Mouse (Mus musculus) central nervous system, embryonic 11.5 days (tissue): ENCODE results near the gene Fam221a. TPM values are rescaled to one million over a fixed set of nuclear protein-coding genes. Genes with fewer than 3 reads are reported as not detected.

Experiments used
- polyA plus RNA-seq: library from polyadenylated mRNA; depleted of rRNA; stranded (reverse); fragments of >200 nt; gene quantifications from 2 replicates; pipeline ENCODE4 v1.2.3, GENCODE M21; 2012; rRNA removed

Gene Fam221a
- polyA plus RNA-seq: 7.7 and 8.9 TPM in 2 replicates

GRCm38 (mm10) chr6:49367159-49368054, at the start of gene Fam221a:
Gene Fam221a, plus strand, starts transcription at chr6:49367739.

GRCm38 (mm10) chr6:49318966-49319594, 48.5 kb upstream of the Fam221a start, which contains the start of gene Ccdc126:
Gene Ccdc126, plus strand, starts transcription at chr6:49319274.

GRCm38 (mm10) chr6:49395316-49395715, 27.8 kb downstream of the Fam221a start, which contains the start of gene Stk31:
Gene Stk31, plus strand, starts transcription at chr6:49395604.

Other genes with a start within 250 kb of the Fam221a start
- 56.0 and 61.3 TPM in 2 replicates for gene Igf2bp3, start 152.8 kb upstream of the Fam221a start, polyA plus RNA-seq
- gene Tra2a, start 103.7 kb upstream of the Fam221a start, polyA plus RNA-seq: 266 and 284 TPM in 2 replicates
- 2.7 and 4.1 TPM in 2 replicates for gene Ccdc126, start 48.5 kb upstream of the Fam221a start, polyA plus RNA-seq
- gene Stk31, start 27.9 kb downstream of the Fam221a start, polyA plus RNA-seq: 0.09 and 0.13 TPM in 2 replicates